Mouse (Mus musculus): Measurements from ENCODE around the gene Mnd1.
A peak's percentile ranks its signal among the peaks of the same experiment; 100 is the strongest.

- TF ChIP-seq POLR2A (IDR thresholded peaks at IDR 0.05; ENCODE audit: insufficient read length, low read depth) (no peak), MYOG (IDR thresholded peaks at IDR 0.05; ENCODE audit: control insufficient read depth in 1 of 3, insufficient read depth in 1 of 3, insufficient read length in 2 of 3, low read depth in 2 of 3) (no peak), POLR2AphosphoS2 (IDR thresholded peaks at IDR 0.05; ENCODE audit: insufficient read length, low read depth) (no peak), USF1 (IDR thresholded peaks at IDR 0.05; ENCODE audit: low read depth) (no peak), TCF12 (IDR thresholded peaks at IDR 0.05; ENCODE audit: insufficient read depth, poor library complexity, severe bottlenecking) (no peak), MYOD1 (IDR thresholded peaks at IDR 0.05; ENCODE audit: control insufficient read depth in 1 of 3, insufficient read length in 2 of 3, low read depth in 2 of 3) (no peak), REST (IDR thresholded peaks at IDR 0.05; ENCODE audit: insufficient read depth, insufficient read length) (no peak), E2F4 (IDR thresholded peaks at IDR 0.05; ENCODE audit: insufficient read depth) (no peak), CEBPB (IDR thresholded peaks at IDR 0.05; ENCODE audit: insufficient read depth, poor library complexity, severe bottlenecking) (0 out of 2 replicates have a peak, but pooled peaks have one; percentile 29)
These were observed 95.5 kb downstream of the Mnd1 start for GRCm38 (mm10) chr3:84060128-84060527.
